Mouse (Mus musculus) cortical plate, adult 2 months (tissue): ENCODE measurements around the gene Tmem205.

Experiments
- CTCF ChIP-seq: fragments of 200-500 bp; IDR thresholded peaks from 2 replicates; pipeline ENCODE4 v1.5.1; 2011; ENCODE audit warnings: mild to moderate bottlenecking, control low read depth, low read length; ENCODE audit not compliant: insufficient read depth; ENCODE audit errors: extremely low read depth
- POLR2A ChIP-seq: fragments of 200-500 bp; IDR thresholded peaks from 2 replicates; pipeline ENCODE4 v1.6.1; 2011; ENCODE audit warnings: mild to moderate bottlenecking, low read length, control low read depth; ENCODE audit not compliant: insufficient read depth; ENCODE audit errors: extremely low read depth

DNA sequence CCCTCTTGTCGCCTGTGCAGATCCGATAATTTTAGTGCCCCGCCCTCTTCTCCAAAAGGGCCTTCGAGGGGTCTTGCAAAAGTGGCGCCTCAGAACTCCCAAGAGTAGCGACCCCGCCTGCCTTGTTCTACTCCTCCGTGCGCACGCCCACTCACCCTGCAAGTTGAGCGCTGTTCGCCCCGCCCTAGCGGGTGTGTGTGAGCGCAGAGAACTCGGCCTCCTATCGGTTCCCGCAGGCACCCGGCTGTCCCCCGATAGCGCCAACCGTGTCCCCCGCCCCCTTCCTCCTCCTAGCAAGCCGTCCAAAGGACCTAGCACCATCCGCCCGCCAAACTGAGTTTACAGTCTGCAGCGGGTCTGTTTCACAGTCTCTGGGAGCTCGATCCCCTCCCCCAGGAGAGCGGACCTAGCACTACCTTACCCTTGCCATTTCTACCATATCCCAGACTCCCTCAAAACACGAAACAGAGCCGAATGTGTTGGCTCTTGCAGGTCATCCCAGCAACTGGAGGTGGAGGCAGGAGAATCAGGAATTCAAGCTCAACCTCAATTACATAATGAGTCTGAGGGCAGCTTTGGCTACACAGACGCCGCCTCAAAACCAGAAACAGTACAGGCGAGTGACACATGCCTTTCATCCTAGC, 35.2 kb upstream of the Tmem205 start:
- TF ChIP-seq CTCF (no peak), POLR2A (no peak)
